Mouse (Mus musculus): Measurements from ENCODE around the gene Fam189a1.

GRCm38 (mm10) chr7:64863538-64863937 is 292.8 kb downstream of the Fam189a1 start:
- TF ChIP-seq CTCF (IDR thresholded peaks at IDR 0.05; ENCODE audit: low read depth, low read length) (no peak), POLR2A (IDR thresholded peaks at IDR 0.05; ENCODE audit: borderline replicate concordance, low read depth, low read length) (no peak)

Data from bone marrow macrophage, adult 2 months (primary cell).